Mouse (Mus musculus) effector memory CD4-positive, alpha-beta T cell, adult 5 months (primary cell): ENCODE results near the gene Skap2. TPM values are rescaled to one million over a fixed set of nuclear protein-coding genes. Genes with fewer than 3 reads are reported as not detected.

Experiments used
- polyA plus RNA-seq: library from polyadenylated mRNA; unstranded; fragments of 100-300 nt; shearing (Covaris generic); gene quantifications from one replicate; pipeline ENCODE4 v1.2.1, GENCODE M21; 2017

Skap2 gene
- polyA plus RNA-seq = 14.7 TPM

DNA sequence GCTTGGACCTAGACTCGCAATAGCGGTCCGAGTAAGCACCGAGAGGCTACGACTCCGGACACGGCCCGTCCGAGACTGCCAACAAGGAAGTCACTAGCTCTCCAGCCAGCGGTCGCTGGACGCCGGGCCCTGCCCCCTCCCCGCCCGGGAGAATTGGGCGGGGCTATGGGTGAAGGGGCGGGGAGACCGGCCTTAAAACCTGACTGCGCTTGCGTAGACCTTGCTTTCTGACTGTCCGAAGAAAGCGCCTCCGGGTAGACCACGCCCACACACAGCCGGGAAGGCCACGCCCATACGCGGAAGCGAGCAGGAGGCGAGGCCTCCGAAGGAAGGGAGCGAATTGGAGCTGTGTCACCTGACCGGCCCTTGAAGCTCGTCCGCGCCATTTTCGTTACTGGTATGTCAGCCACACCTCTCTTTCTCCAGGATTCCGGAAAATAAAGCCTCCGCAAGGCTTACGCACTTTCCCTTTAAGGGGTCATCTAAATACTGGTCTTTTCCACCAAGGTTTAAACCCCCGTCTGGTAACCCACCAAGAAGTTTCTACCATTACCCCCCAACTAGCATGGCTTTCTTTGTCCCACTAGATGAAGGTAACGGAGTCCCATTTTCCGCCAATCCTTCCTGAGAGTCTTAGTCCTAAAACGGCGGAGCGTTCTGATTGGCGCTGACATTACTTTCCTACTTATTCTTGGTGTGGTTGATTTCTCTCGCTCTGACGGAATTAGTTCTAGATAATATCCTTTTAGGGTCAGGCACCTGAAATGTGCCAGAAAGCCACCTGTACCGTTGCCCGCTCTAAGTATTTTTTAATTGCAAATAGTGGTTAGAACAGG lies at the start of gene Skap2:
Skap2 (minus strand) TSS at position 141 of the 836 bp plus-strand sequence.

Other genes starting within 250 kb of the Skap2 start
- not detected for gene Hoxa1, start 145.8 kb upstream of the Skap2 start, polyA plus RNA-seq
- gene Hoxa2, start 152.3 kb upstream of the Skap2 start, polyA plus RNA-seq = not detected
- gene 5730596B20Rik, start 164.9 kb upstream of the Skap2 start, polyA plus RNA-seq = not detected
- gene Hoxa4, start 179.2 kb upstream of the Skap2 start, polyA plus RNA-seq = not detected
- not detected for gene Hoxa5, start 192.0 kb upstream of the Skap2 start, polyA plus RNA-seq
- gene Hoxa6, start 196.2 kb upstream of the Skap2 start, polyA plus RNA-seq = not detected
- not detected for gene Hoxa3, start 200.8 kb upstream of the Skap2 start, polyA plus RNA-seq
- not detected for gene Gm28308, start 200.8 kb upstream of the Skap2 start, polyA plus RNA-seq
- gene Hoxa7, start 209.3 kb upstream of the Skap2 start, polyA plus RNA-seq = 0.80 TPM
- gene Hoxa9, start 218.5 kb upstream of the Skap2 start, polyA plus RNA-seq = 0.15 TPM
- gene Hoxa10, start 228.3 kb upstream of the Skap2 start, polyA plus RNA-seq = not detected
- gene Hoxa11, start 233.3 kb upstream of the Skap2 start, polyA plus RNA-seq = not detected
- not detected for gene Hoxa13, start 248.3 kb upstream of the Skap2 start, polyA plus RNA-seq